Mouse (Mus musculus): ENCODE results near the gene Aph1c.

GRCm38 (mm10) chr9:66832366-66832908, 2.1 kb downstream of the Aph1c start:
- TF ChIP-seq POLR2A (IDR thresholded peaks at IDR 0.05; ENCODE audit: insufficient read depth, low read depth, low read length) (no peak), CTCF (IDR thresholded peaks at IDR 0.05; ENCODE audit: insufficient read depth, low read depth, low read length) (no peak)

Data from olfactory bulb, adult 2 months (tissue).